Mouse (Mus musculus) heart, postnatal 14 days (tissue): ENCODE data around the gene Srgap1. TPM values are rescaled to one million over a fixed set of nuclear protein-coding genes. Genes with fewer than 3 reads are reported as not detected.

Source experiments
- DNase-seq, 2 experiments: peaks; one replicate each; pipeline ENCODE4 v3.0.0; 2021 to 2022
- intact Hi-C: fragments of 180-260 bp; cut with DNase I; formaldehyde crosslinking; loops from one replicate; pipeline ENCODE4 v1.15.1; 2025
- long read RNA-seq, 2 experiments: library from polyadenylated mRNA; stranded (forward); transcript quantifications; one replicate each; pipeline ENCODE4 v2.0.0; 2021
- total RNA-seq, 2 experiments: library from RNA; stranded (reverse); gene quantifications; 2 replicates each; pipeline ENCODE4 v1.2.3; 2021

Gene Srgap1
- total RNA-seq = 1 to 10 TPM; 4.0 to 4.6 TPM
- long read RNA-seq, experiment 1, full-length matches to known transcripts = 1 of 2 reads
- long read RNA-seq, experiment 1, partial matches to known transcripts = 1 of 2 reads
- long read RNA-seq, experiment 1, other reads (novel, unspliced or antisense) = 0 of 2 reads
- long read RNA-seq, experiment 2, partial matches to known transcripts = 0 of 1 reads
- long read RNA-seq, experiment 2, other reads (novel, unspliced or antisense) = 1 of 1 reads

- intact Hi-C loops = loop anchor here (2.0 to 5.0 kb wide), 4 partner anchors 40 to 210 kb away; no protein-coding TSS in a partner anchor
- peak; percentile 62 to 72 for DNase-seq
Measured at GRCm38 (mm10) chr10:122046904-122047726, at the start of gene Srgap1. Srgap1 (minus strand) TSS chr10:122047315.

- DNase-seq = no peak
- intact Hi-C loops = no loop called here
Measured at GRCm38 (mm10) chr10:122096462-122096979, 49.4 kb upstream of the Srgap1 start.

GRCm38 (mm10) chr10:122090472-122090871, 43.4 kb upstream of the Srgap1 start:
- intact Hi-C loops = loop anchor here (5.0 kb wide), 1 partner anchor 637 kb away; no protein-coding TSS in a partner anchor
- no peak for DNase-seq

GRCm38 (mm10) chr10:122081352-122081751, 34.2 kb upstream of the Srgap1 start:
- intact Hi-C loops = no loop called here
- no peak for DNase-seq

- intact Hi-C loops = no loop called here
- DNase-seq = no peak
Measured at GRCm38 (mm10) chr10:122069153-122069552, 22.0 kb upstream of the Srgap1 start.

GRCm38 (mm10) chr10:122055826-122056225, 8.7 kb upstream of the Srgap1 start:
- intact Hi-C loops = no loop called here
- no peak for DNase-seq

- intact Hi-C loops = no loop called here
- peak; percentile 64 to 65 for DNase-seq
Measured at GRCm38 (mm10) chr10:122054535-122054934, 7.4 kb upstream of the Srgap1 start.

GRCm38 (mm10) chr10:122051831-122052230, 4.7 kb upstream of the Srgap1 start:
- DNase-seq = peak; percentile 87 to 92
- intact Hi-C loops = loop anchor here (1.0 to 2.0 kb wide), 3 partner anchors 281 to 355 kb away; no protein-coding TSS in a partner anchor

GRCm38 (mm10) chr10:122047727-122048365, 731 bp upstream of the Srgap1 start:
- intact Hi-C loops = loop anchor here (2.0 to 5.0 kb wide), 4 partner anchors 41 to 211 kb away; no protein-coding TSS in a partner anchor

GRCm38 (mm10) chr10:122046511-122046903, 608 bp downstream of the Srgap1 start:
- no peak for DNase-seq
- intact Hi-C loops = loop anchor here (2.0 to 5.0 kb wide), 4 partner anchors 39 to 210 kb away; no protein-coding TSS in a partner anchor

More at GRCm38 (mm10) chr10:122047727-122048365, 731 bp upstream of the Srgap1 start:
- peak; percentile 94 to 95 for DNase-seq

- intact Hi-C loops = loop anchor here (2.0 to 5.0 kb wide), 4 partner anchors 39 to 209 kb away; no protein-coding TSS in a partner anchor
- DNase-seq = no peak
Measured at GRCm38 (mm10) chr10:122045946-122046345, 1.2 kb downstream of the Srgap1 start.

GRCm38 (mm10) chr10:122044926-122045325, 2.2 kb downstream of the Srgap1 start:
- DNase-seq = no peak
- intact Hi-C loops = loop anchor here (5.0 kb wide), 3 partner anchors 38 to 138 kb away; no protein-coding TSS in a partner anchor

GRCm38 (mm10) chr10:122040372-122040771, 6.7 kb downstream of the Srgap1 start:
- intact Hi-C loops = no loop called here
- DNase-seq = peak in 1 of 2 experiments; percentile 27

GRCm38 (mm10) chr10:122039566-122039965, 7.5 kb downstream of the Srgap1 start:
- no peak for DNase-seq
- intact Hi-C loops = no loop called here

- DNase-seq = no peak
- intact Hi-C loops = no loop called here
Measured at GRCm38 (mm10) chr10:122038554-122038953, 8.6 kb downstream of the Srgap1 start.

- no peak for DNase-seq
- intact Hi-C loops = no loop called here
Measured at GRCm38 (mm10) chr10:122033271-122033670, 13.8 kb downstream of the Srgap1 start.

- DNase-seq = no peak
- intact Hi-C loops = no loop called here
Measured at GRCm38 (mm10) chr10:122030420-122030819, 16.7 kb downstream of the Srgap1 start.

- intact Hi-C loops = no loop called here
Measured at GRCm38 (mm10) chr10:122029738-122030137, 17.4 kb downstream of the Srgap1 start.

GRCm38 (mm10) chr10:122025198-122025597, 21.9 kb downstream of the Srgap1 start:
- DNase-seq = peak in 1 of 2 experiments; percentile 36
- intact Hi-C loops = no loop called here

More at GRCm38 (mm10) chr10:122029738-122030137, 17.4 kb downstream of the Srgap1 start:
- DNase-seq = no peak

GRCm38 (mm10) chr10:122020906-122021305, 26.2 kb downstream of the Srgap1 start:
- intact Hi-C loops = no loop called here

More at GRCm38 (mm10) chr10:122020906-122021305, 26.2 kb downstream of the Srgap1 start:
- no peak for DNase-seq
